Mouse (Mus musculus) adrenal gland, adult 10 weeks (tissue): ENCODE measurements around the gene Nipal1. TPM values are rescaled to one million over a fixed set of nuclear protein-coding genes. Genes with fewer than 3 reads are reported as not detected.

Experiments used
- polyA plus RNA-seq: library from polyadenylated mRNA; stranded (reverse); fragments of 350-450 nt; fragmentation: Illumina TruSeq; extraction: RNeasy Lipid Tissue Mini Kit (QIAGEN cat#74804); gene quantifications from one replicate; pipeline ENCODE4 v1.2.3, GENCODE M21; 2014; ENCODE audit warnings: low read depth, low replicate concordance

Nipal1 gene
- 3.4 TPM for polyA plus RNA-seq

GRCm38 (mm10) chr5:72647418-72647907 lies at the start of gene Nipal1:
Gene Nipal1 (plus strand): TSS chr5:72647795.

GRCm38 (mm10) chr5:72644175-72644574 lies 3.4 kb upstream of the Nipal1 start, which contains the start of gene Cnga1:
Gene Cnga1 (minus strand): TSS chr5:72644275.

Other genes with a start within 250 kb of the Nipal1 start
- 0.52 TPM for gene Corin, start 143.3 kb upstream of the Nipal1 start, polyA plus RNA-seq
- 18.4 TPM for gene Nfxl1, start 88.1 kb upstream of the Nipal1 start, polyA plus RNA-seq
- not detected for gene Zar1, start 66.5 kb upstream of the Nipal1 start, polyA plus RNA-seq
- not detected for gene Gm5868, start 60.2 kb upstream of the Nipal1 start, polyA plus RNA-seq
- gene Cnga1, start 3.5 kb upstream of the Nipal1 start, polyA plus RNA-seq: not detected
- gene Txk, start 105.0 kb downstream of the Nipal1 start, polyA plus RNA-seq: 0.35 TPM
- 4.4 TPM for gene Tec, start 220.7 kb downstream of the Nipal1 start, polyA plus RNA-seq